Mouse (Mus musculus): ENCODE measurements at regions not wholly inside any gene's neighbourhood (a gene's known extent, or its start where the extent isn't known, plus 50 kb on each side); places are given as distances from the start of the nearest gene placed in this dataset.
"Not testable (repeated sequence)": the region's sequence is repeated elsewhere in the genome, so short reads cannot be mapped to it uniquely, and the experiment has no call there.

DNA sequence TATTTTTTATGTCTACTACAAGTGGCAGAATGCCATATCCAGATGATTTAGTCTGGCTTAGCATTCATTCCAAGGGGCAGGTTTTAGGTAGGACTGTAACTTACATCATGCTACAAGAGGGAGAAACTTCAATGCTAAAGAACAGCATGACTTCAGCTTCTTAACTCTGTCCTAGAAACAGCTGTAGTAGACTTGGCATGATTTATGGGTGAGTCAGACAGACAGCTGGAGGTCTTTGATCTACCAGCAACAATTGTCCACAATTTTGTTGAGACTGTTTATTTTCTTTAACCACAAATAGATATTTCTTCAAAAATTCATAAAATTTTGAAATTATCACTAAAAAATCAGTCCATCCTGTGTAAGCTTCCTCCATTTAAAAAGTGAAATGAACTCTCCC is 781.7 kb upstream of the Man1a start:
- DNase-seq (ENCODE audit: low spot score in 2 of 2): no peak

DNA sequence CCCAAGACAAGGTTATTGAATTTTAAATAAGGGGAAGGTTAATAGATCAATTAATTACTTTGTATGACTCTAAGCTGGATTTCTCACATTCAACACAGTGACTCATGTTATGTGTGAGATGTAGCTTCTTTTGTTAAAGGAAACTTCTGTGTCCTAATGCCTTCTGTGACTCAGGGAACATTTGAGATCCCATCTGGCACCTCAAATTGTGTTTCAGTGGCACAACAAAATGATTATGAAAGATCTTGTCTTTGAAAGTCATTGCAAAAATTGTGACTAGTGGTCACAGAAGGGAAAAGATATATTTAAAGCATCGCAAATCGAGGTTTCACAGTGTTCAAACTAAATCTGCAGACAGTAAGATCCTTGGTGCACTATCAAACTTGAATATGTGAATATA is 765.2 kb upstream of the Man1a start:
- DNase-seq (ENCODE audit: low spot score in 2 of 2): no peak

DNA sequence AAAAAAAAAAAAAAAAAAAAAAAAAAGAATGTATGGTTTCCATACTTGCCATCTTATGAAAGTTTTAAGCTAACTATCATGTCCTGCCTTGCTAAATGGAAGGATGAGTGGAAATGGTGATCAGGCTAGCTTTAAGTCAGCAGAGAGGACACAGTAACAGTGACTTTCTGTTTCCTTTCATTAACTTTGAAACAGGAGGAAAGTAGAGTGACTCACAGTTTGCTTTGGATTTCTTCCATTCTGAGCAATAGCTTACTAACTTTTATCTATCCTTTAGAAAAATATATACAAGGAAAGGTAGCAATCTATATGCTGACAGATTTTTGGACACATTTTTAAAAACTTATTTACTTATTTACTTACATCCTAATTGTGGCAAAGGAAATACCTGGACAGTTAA is 762.6 kb upstream of the Man1a start:
- DNase-seq (ENCODE audit: low spot score in 2 of 2): no peak

DNA sequence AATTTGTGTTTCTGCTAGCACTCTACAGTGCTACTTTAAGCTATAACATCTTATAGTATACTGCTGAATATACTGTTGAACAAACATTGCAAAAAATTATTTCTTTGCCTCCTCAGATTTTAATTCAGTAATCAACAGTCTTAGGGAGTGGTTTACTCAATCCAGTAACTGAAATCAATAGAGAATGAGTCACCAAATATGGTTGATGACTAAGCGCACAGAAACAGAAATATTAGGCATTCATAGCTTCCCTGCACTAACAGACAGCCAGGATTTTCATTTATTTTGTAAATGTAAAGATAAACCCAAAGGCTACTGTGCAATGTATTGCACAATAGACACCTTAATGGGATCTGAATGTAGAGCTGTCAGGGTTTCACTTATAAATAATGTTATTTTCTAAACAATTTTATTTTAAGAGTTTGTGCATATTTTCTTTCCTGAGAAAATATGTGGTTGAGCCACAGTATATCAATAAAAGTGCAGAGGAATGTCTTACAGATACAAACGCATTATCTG is 738.3 kb upstream of the Man1a start:
- DNase-seq (ENCODE audit: low spot score in 2 of 2): no peak

DNA sequence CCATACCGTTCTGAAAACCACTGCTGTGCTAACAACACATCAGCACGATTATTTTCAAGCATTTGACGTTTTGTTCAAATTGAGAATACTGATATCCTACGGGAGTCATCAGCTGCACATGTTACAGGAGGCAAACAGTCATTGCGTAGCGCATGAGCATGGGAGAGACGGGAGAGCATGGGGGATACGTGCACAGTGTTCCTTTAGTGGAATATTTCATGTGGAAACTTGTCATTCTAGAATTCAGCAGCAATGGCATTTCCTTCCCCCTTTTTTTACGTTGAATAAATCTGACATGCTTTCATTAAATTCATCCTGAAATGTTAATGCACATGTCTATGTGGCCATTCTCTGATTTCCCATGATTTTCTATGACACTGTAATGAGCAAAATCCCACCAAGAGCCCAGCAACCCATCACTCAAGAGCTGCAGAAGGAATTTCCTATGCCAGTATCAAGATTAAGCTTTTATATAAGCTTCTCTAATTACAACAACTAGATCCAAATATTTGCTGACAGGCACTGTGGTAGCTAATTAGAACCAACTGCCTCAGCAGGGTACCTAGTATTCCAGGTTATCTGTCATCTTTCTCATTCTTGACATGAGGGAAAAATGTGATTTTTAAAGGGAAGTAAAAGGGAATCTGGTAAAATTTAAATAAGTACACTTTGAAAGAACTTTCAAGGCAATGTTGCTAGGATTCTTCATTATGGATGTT is 723.2 kb upstream of the Man1a start:
- no peak for DNase-seq (ENCODE audit: low spot score in 2 of 2)

DNA sequence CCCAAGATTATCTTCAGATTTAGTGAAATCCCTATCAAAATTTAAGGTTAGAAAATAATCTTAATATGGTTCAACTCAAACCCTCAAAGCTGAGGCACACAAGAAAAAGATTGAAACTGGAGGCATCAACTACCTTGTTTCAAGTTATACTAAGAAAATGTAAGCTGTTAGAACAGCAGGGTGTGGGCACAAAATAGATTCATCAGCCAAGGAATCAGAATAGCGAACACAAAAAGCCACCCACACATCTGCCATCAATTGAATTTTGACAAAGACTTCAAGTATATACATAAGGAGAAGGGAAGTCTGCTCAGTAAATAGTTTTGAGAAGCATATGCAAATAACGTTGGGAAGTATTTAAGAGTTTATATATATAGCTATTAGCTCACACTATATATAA is 720.9 kb upstream of the Man1a start:
- DNase-seq (ENCODE audit: low spot score in 2 of 2): no peak

DNA sequence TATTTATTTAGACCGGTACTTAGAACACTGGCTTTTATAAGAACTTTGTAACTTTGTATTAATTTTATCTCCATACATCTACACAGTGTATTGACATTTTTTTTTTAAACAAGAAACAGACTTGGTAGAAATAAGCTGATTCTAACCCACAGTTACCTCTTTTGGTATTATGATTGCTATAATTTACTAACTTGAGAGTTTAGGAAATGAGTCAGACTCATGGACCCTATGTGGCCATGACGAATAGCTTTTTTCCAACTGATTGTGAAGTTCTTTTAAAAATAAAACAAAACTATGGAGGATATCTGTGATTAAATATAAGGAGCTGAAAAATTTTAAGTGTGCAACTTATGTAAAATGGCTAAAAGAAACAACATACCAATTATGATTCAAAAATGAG is 684.7 kb upstream of the Man1a start:
- no peak for DNase-seq (ENCODE audit: low spot score in 2 of 2)

DNA sequence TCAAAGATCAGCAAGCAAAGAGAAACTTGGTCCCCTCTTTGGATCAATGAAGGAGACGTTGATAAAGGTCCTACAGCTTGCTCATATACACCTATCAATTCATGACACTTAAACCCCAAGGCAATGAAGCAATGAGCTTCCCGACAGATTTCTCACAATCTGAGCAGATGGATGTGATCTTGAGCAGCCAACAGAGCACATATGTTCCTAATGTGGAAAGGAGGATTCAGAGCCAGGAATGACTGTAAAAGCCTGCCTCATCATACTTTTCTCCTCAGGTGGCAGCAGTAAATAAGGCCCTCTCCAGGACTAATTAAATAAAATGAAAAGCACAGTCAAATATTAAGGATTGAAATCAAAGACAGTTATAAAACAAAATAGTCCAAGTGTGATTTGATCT is 672.8 kb upstream of the Man1a start:
- no peak for DNase-seq (ENCODE audit: low spot score in 2 of 2)

DNA sequence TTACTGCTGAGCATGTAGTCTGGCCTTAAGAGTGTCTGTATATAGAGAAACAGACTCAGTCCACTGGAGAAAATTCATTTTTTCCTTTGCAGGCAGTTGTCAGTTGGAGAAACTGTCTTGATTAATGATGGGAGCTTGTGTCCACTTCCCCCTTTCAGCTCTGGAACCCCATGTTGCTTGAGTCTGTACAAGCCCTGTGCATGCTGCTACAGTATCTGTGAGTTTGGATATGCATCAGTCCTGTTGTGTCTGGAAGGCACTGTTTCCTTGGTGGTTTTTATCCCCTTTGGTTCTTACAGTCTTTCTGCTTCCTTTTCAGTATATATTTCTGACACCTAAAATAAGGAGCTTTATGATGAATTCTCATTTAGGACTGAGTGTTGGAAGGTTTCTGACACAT is 660.7 kb upstream of the Man1a start:
- DNase-seq (ENCODE audit: low spot score in 2 of 2): no peak

DNA sequence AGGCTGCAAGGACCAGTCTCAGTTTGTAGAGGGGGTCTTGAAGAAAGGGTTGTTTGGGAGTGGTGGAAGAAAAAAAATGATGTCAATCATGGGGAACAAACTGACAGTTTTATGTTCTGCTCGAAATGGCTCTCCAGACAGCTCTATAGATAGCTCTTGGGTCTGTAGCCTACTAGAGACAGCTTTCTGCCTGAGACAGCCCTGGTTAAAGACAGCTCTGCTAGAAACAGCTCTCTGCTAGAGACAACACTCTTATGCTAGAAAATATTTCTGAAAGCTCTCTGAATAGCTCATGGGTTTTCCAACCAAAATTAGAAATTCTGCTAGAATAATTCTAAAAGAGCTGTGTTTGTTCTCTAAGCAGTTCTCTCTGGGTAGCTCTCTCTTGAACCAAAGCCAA is 636.3 kb upstream of the Man1a start:
- DNase-seq (ENCODE audit: low spot score in 2 of 2): peak in 1 of 2 experiments; percentile 39

DNA sequence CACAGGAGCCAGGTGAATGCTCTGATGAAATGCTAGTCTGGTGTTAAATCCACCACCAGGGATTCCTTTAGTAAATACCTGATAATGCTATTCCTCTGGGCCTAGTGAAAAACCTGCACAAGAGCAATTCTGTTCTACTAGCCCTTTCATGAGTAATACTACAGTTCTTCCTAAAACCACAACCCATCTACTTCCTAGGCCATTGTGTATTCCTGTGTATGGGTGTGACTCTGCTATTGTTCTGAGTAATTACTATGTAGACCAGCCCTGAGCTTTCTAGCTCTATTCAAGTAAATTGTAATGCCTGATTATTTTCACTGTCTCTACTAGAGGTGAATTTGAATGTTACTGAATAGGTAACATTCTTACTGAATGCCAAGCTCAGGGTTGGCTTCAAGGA is 591.4 kb upstream of the Man1a start:
- DNase-seq (ENCODE audit: low spot score in 2 of 2): not testable (repeated sequence)

Measured in right cerebral cortex, postnatal 10 days (tissue).